Mouse (Mus musculus) ES-Bruce4 (cell line): ENCODE data around the gene H2afy2. TPM values are rescaled to one million over a fixed set of nuclear protein-coding genes. Genes with fewer than 3 reads are reported as not detected.

Source experiments
- H3K27ac ChIP-seq: 2 replicates; pipeline ENCODE4 v1.5.1; 2012; ENCODE audit warnings: low read length, inconsistent platforms; ENCODE audit not compliant: insufficient read depth
- H3K27me3 ChIP-seq: 2 replicates; pipeline ENCODE4 v1.6.1; 2012; ENCODE audit warnings: mild to moderate bottlenecking, low read length, inconsistent platforms; ENCODE audit not compliant: control insufficient read depth, poor library complexity, insufficient read depth, severe bottlenecking
- H3K36me3 ChIP-seq: 2 replicates; pipeline ENCODE4 v1.6.1; 2012; ENCODE audit warnings: inconsistent platforms, mild to moderate bottlenecking, low read length, moderate library complexity; ENCODE audit not compliant: control insufficient read depth, poor library complexity, insufficient read depth, severe bottlenecking
- H3K4me1 ChIP-seq: one replicate; pipeline ENCODE4 v1.8.1; 2011; ENCODE audit warnings: low read length; ENCODE audit not compliant: control insufficient read depth, insufficient read depth
- H3K4me3 ChIP-seq: 2 replicates; pipeline ENCODE4 v1.5.1; 2011; ENCODE audit warnings: low read depth, mild to moderate bottlenecking, low read length
- H3K9ac ChIP-seq: 2 replicates; pipeline ENCODE4 v1.6.1; 2012; ENCODE audit warnings: low read depth, mild to moderate bottlenecking, inconsistent platforms; ENCODE audit not compliant: poor library complexity, severe bottlenecking
- H3K9me3 ChIP-seq: replicated peaks from 2 replicates; pipeline ENCODE4 v1.6.1; 2012; ENCODE audit warnings: mild to moderate bottlenecking, low read length, inconsistent platforms; ENCODE audit not compliant: control insufficient read depth, poor library complexity, insufficient read depth, severe bottlenecking
- CTCF ChIP-seq: IDR thresholded peaks from one replicate; pipeline ENCODE4 v1.8.1; 2011; ENCODE audit warnings: low read depth, low read length
- EP300 ChIP-seq: IDR thresholded peaks from 2 replicates; pipeline ENCODE4 v1.6.1; 2011; ENCODE audit warnings: low read depth, low read length; ENCODE audit not compliant: insufficient read depth
- POLR2A ChIP-seq: IDR thresholded peaks from one replicate; pipeline ENCODE4 v1.8.1; 2011; ENCODE audit warnings: low read length; ENCODE audit not compliant: insufficient read depth
- polyA plus RNA-seq: library from polyadenylated mRNA; stranded (reverse); fragments of >200 nt; gene quantifications from 2 replicates; pipeline ENCODE4 v1.2.4, GENCODE M21; 2011; ENCODE audit warnings: low read depth; ENCODE audit not compliant: missing spikeins, insufficient read depth, insufficient read length

H2afy2 gene
- polyA plus RNA-seq, 1 experiment = 21.6 TPM

GRCm38 (mm10) chr10:61827950-61828936 lies 44.3 kb upstream of the H2afy2 start:
- Histone ChIP-seq H3K27me3 (no peaks in the 10 kb centered on the region), H3K9me3 (no peaks in the 10 kb centered on the region), H3K4me1 (peaks cover 11% of the 10 kb centered on the region), H3K36me3 (no peaks in the 10 kb centered on the region), H3K27ac (peak overlapping the region; percentile 62), H3K4me3 (peak overlapping the region; percentile 21), H3K9ac (no peak overlapping the region; the same call in 1 of the 2 replicates)
- TF ChIP-seq EP300 (peak; percentile 82), POLR2A (no peak)

GRCm38 (mm10) chr10:61826753-61827435 lies 42.9 kb upstream of the H2afy2 start:
- Histone ChIP-seq H3K27ac (no peak overlapping the region), H3K9ac (no peak overlapping the region), H3K4me1 (peaks cover 10% of the 10 kb centered on the region), H3K9me3 (no peaks in the 10 kb centered on the region), H3K36me3 (no peaks in the 10 kb centered on the region), H3K4me3 (no peak overlapping the region), H3K27me3 (no peaks in the 10 kb centered on the region)
- TF ChIP-seq EP300 = no peak
- TF ChIP-seq POLR2A = no peak
- TF ChIP-seq CTCF = no peak

GRCm38 (mm10) chr10:61825979-61826752 lies 42.2 kb upstream of the H2afy2 start:
- Histone ChIP-seq H3K9me3 (no peaks in the 10 kb centered on the region), H3K27me3 (no peaks in the 10 kb centered on the region), H3K27ac (no peak overlapping the region), H3K4me1 (peaks cover 7% of the 10 kb centered on the region), H3K9ac (no peak overlapping the region), H3K4me3 (no peak overlapping the region), H3K36me3 (no peaks in the 10 kb centered on the region)
- TF ChIP-seq EP300 = 0 out of 2 replicates have a peak, but pooled peaks have one; percentile 6
- no peak for TF ChIP-seq POLR2A
- no peak for TF ChIP-seq CTCF

- Histone ChIP-seq H3K36me3 (no peaks in the 10 kb centered on the region), H3K4me3 (no peak overlapping the region), H3K4me1 (peaks cover 7% of the 10 kb centered on the region), H3K9ac (no peak overlapping the region), H3K27me3 (no peaks in the 10 kb centered on the region), H3K9me3 (no peaks in the 10 kb centered on the region), H3K27ac (no peak overlapping the region)
- TF ChIP-seq POLR2A (no peak), EP300 (no peak), CTCF (no peak)
These were observed 41.6 kb upstream of the H2afy2 start for GRCm38 (mm10) chr10:61825536-61825935.

- Histone ChIP-seq H3K9me3 (no peaks in the 10 kb centered on the region), H3K4me3 (no peak overlapping the region), H3K9ac (no peak overlapping the region), H3K27me3 (no peaks in the 10 kb centered on the region), H3K4me1 (peaks cover 5% of the 10 kb centered on the region), H3K27ac (no peak overlapping the region), H3K36me3 (no peaks in the 10 kb centered on the region)
- no peak for TF ChIP-seq CTCF
- no peak for TF ChIP-seq POLR2A
These were observed 39.8 kb upstream of the H2afy2 start for GRCm38 (mm10) chr10:61823731-61824115.
